Mouse (Mus musculus) small intestine, adult 2 months (tissue): ENCODE results near the gene Unc50. TPM values are rescaled to one million over a fixed set of nuclear protein-coding genes. Genes with fewer than 3 reads are reported as not detected.

ENCODE experiments used
- H3K27ac ChIP-seq: fragments of 200-500 bp; 2 replicates; pipeline ENCODE4 v1.5.1; 2012; ENCODE audit warnings: low read depth, low read length, control low read depth, inconsistent platforms; ENCODE audit not compliant: insufficient read depth
- H3K27me3 ChIP-seq: fragments of 200-500 bp; 2 replicates; pipeline ENCODE4 v1.6.1; 2012; ENCODE audit warnings: mild to moderate bottlenecking, moderate library complexity, low read length, inconsistent platforms; ENCODE audit not compliant: control insufficient read depth, insufficient read depth
- H3K36me3 ChIP-seq: fragments of 200-500 bp; 2 replicates; pipeline ENCODE4 v1.6.1; 2012; ENCODE audit warnings: mild to moderate bottlenecking, low read length, control low read depth, inconsistent platforms; ENCODE audit not compliant: control insufficient read depth, insufficient read depth
- H3K4me1 ChIP-seq: fragments of 200-500 bp; 2 replicates; pipeline ENCODE4 v1.6.1; 2012; ENCODE audit warnings: low read length, inconsistent platforms, mixed read lengths; ENCODE audit not compliant: control insufficient read depth, insufficient read depth, insufficient read length
- H3K4me3 ChIP-seq: fragments of 200-500 bp; 2 replicates; pipeline ENCODE4 v1.5.1; 2012; ENCODE audit warnings: low read depth, mild to moderate bottlenecking, control low read depth, inconsistent platforms, low read length, moderate library complexity
- CTCF ChIP-seq: fragments of 200-500 bp; IDR thresholded peaks from 2 replicates; pipeline ENCODE4 v1.5.1; 2012; ENCODE audit warnings: low read depth, mild to moderate bottlenecking, control low read depth, inconsistent platforms, low read length, moderate library complexity, mixed read lengths; ENCODE audit not compliant: insufficient replicate concordance, insufficient read length; ENCODE audit errors: extremely low read depth
- POLR2A ChIP-seq: fragments of 200-500 bp; IDR thresholded peaks from 2 replicates; pipeline ENCODE4 v1.6.1; 2012; ENCODE audit warnings: low read depth, mild to moderate bottlenecking, control low read depth, inconsistent platforms, low read length, moderate library complexity
- WGBS: fragments of 180-500 bp; shearing (Covaris S2); methylation state at CpG from one replicate; pipeline ENCODE4 v1.1.7; 2018; 5-methylcytosine and 5-hydroxymethylcytosine counted together
- polyA plus RNA-seq: library from polyadenylated mRNA; depleted of rRNA; stranded (reverse); fragments of >200 nt; gene quantifications from 2 replicates; pipeline ENCODE4 v1.2.3, GENCODE M21; 2012

The Unc50 gene
- polyA plus RNA-seq, 1 experiment = 36.6 TPM

GRCm38 (mm10) chr1:37448361-37449095, 18.6 kb downstream of the Unc50 start:
- no peak for TF ChIP-seq POLR2A
- peak; percentile 27; the same call in 1 of the 2 replicates for TF ChIP-seq CTCF

GRCm38 (mm10) chr1:37451270-37451669, 21.3 kb downstream of the Unc50 start:
- Histone ChIP-seq H3K4me1 (no peaks in the 10 kb centered on the region), H3K27me3 (no peaks in the 10 kb centered on the region), H3K4me3 (no peak overlapping the region), H3K27ac (no peak overlapping the region), H3K36me3 (peaks cover 69% of the 10 kb centered on the region)
- no peak for TF ChIP-seq CTCF
- TF ChIP-seq POLR2A = no peak
- WGBS = 94% methylated on average over 8 of the region's 8 CpGs

More at GRCm38 (mm10) chr1:37448361-37449095, 18.6 kb downstream of the Unc50 start:
- Histone ChIP-seq H3K4me1 (no peaks in the 10 kb centered on the region), H3K36me3 (peaks cover 74% of the 10 kb centered on the region), H3K27me3 (no peaks in the 10 kb centered on the region), H3K27ac (no peak overlapping the region), H3K4me3 (no peak overlapping the region)
- 84% methylated on average over 10 of the region's 10 CpGs for WGBS

GRCm38 (mm10) chr1:37457546-37457945, 27.6 kb downstream of the Unc50 start:
- no peak overlapping the region for H3K4me3 ChIP-seq
- H3K27me3 ChIP-seq = no peaks in the 10 kb centered on the region
- no peak overlapping the region for H3K27ac ChIP-seq
- WGBS = 92% methylated on average over 7 of the region's 7 CpGs
- H3K36me3 ChIP-seq = peaks cover 64% of the 10 kb centered on the region
- no peaks in the 10 kb centered on the region for H3K4me1 ChIP-seq
- no peak for TF ChIP-seq CTCF
- no peak for TF ChIP-seq POLR2A

GRCm38 (mm10) chr1:37464878-37465452, 35.0 kb downstream of the Unc50 start:
- Histone ChIP-seq H3K4me1 (no peaks in the 10 kb centered on the region), H3K27ac (no peak overlapping the region), H3K4me3 (no peak overlapping the region), H3K36me3 (peaks cover 55% of the 10 kb centered on the region), H3K27me3 (no peaks in the 10 kb centered on the region)
- WGBS = 89% methylated on average over 10 of the region's 10 CpGs
- TF ChIP-seq POLR2A = no peak
- no peak for TF ChIP-seq CTCF

- 88% methylated on average over 3 of the region's 3 CpGs for WGBS
- Histone ChIP-seq H3K27me3 (no peaks in the 10 kb centered on the region), H3K4me1 (no peaks in the 10 kb centered on the region), H3K4me3 (no peak overlapping the region), H3K27ac (no peak overlapping the region), H3K36me3 (peaks cover 57% of the 10 kb centered on the region)
- no peak for TF ChIP-seq CTCF
- no peak for TF ChIP-seq POLR2A
Observed at GRCm38 (mm10) chr1:37466322-37466995, 36.5 kb downstream of the Unc50 start.

GRCm38 (mm10) chr1:37467806-37468205, 37.9 kb downstream of the Unc50 start:
- Histone ChIP-seq H3K4me1 (no peaks in the 10 kb centered on the region), H3K27ac (no peak overlapping the region), H3K4me3 (no peak overlapping the region), H3K27me3 (no peaks in the 10 kb centered on the region), H3K36me3 (peaks cover 54% of the 10 kb centered on the region)
- WGBS = 91% methylated on average over 4 of the region's 4 CpGs
- TF ChIP-seq POLR2A (no peak), CTCF (no peak)

- H3K4me1 ChIP-seq = 0 out of 2 replicates have a peak, but pooled peaks cover 2% of the 10 kb centered on the region
- H3K27ac ChIP-seq = peak overlapping the region; percentile 33; the same call in 1 of the 2 replicates
- peaks cover 54% of the 10 kb centered on the region for H3K36me3 ChIP-seq
- H3K27me3 ChIP-seq = no peaks in the 10 kb centered on the region
- TF ChIP-seq POLR2A (no peak), CTCF (no peak)
- no peak overlapping the region for H3K4me3 ChIP-seq
- 89% methylated on average over 5 of the region's 5 CpGs for WGBS
Observed at GRCm38 (mm10) chr1:37469007-37469406, 39.1 kb downstream of the Unc50 start.
